Mouse (Mus musculus): Measurements from ENCODE around the gene Creb5.
"Not testable (repeated sequence)": the region's sequence is repeated elsewhere in the genome, so short reads cannot be mapped to it uniquely, and the experiment has no call there.

The Creb5 gene

GRCm38 (mm10) chr6:53319543-53320325 is 32.7 kb downstream of the Creb5 start:
- no peak for DNase-seq (ENCODE audit: low read depth in 1 of 2, low spot score in 2 of 2)

- no peak for DNase-seq (ENCODE audit: low read depth in 1 of 2, low spot score in 2 of 2)
Observed at GRCm38 (mm10) chr6:53337398-53337797, 50.3 kb downstream of the Creb5 start.

- no peak for DNase-seq (ENCODE audit: low read depth in 1 of 2, low spot score in 2 of 2)
Observed at GRCm38 (mm10) chr6:53352311-53352960, 65.4 kb downstream of the Creb5 start.

GRCm38 (mm10) chr6:53356328-53356727 is 69.3 kb downstream of the Creb5 start:
- DNase-seq (ENCODE audit: low read depth in 1 of 2, low spot score in 2 of 2): no peak

- no peak for DNase-seq (ENCODE audit: low read depth in 1 of 2, low spot score in 2 of 2)
Observed at GRCm38 (mm10) chr6:53363535-53363934, 76.5 kb downstream of the Creb5 start.

GRCm38 (mm10) chr6:53363981-53364391 is 76.9 kb downstream of the Creb5 start:
- no peak for DNase-seq (ENCODE audit: low read depth in 1 of 2, low spot score in 2 of 2)

GRCm38 (mm10) chr6:53369147-53369546 is 82.1 kb downstream of the Creb5 start:
- no peak for DNase-seq (ENCODE audit: low read depth in 1 of 2, low spot score in 2 of 2)

GRCm38 (mm10) chr6:53369928-53370327 is 82.9 kb downstream of the Creb5 start:
- DNase-seq (ENCODE audit: low read depth in 1 of 2, low spot score in 2 of 2): peak; percentile 48 to 54

GRCm38 (mm10) chr6:53371962-53372361 is 84.9 kb downstream of the Creb5 start:
- no peak for DNase-seq (ENCODE audit: low read depth in 1 of 2, low spot score in 2 of 2)

- no peak for DNase-seq (ENCODE audit: low read depth in 1 of 2, low spot score in 2 of 2)
Observed at GRCm38 (mm10) chr6:53374315-53374941, 87.4 kb downstream of the Creb5 start.

GRCm38 (mm10) chr6:53389277-53389676 is 102.2 kb downstream of the Creb5 start:
- no peak for DNase-seq (ENCODE audit: low read depth in 1 of 2, low spot score in 2 of 2)

- DNase-seq (ENCODE audit: low read depth in 1 of 2, low spot score in 2 of 2): peak in 1 of 2 experiments; percentile 3
Observed at GRCm38 (mm10) chr6:53390413-53390812, 103.3 kb downstream of the Creb5 start.

GRCm38 (mm10) chr6:53394026-53394425 is 107.0 kb downstream of the Creb5 start:
- DNase-seq (ENCODE audit: low read depth in 1 of 2, low spot score in 2 of 2): no peak

GRCm38 (mm10) chr6:53395208-53395607 is 108.1 kb downstream of the Creb5 start:
- no peak for DNase-seq (ENCODE audit: low read depth in 1 of 2, low spot score in 2 of 2)

GRCm38 (mm10) chr6:53396421-53396820 is 109.4 kb downstream of the Creb5 start:
- no peak for DNase-seq (ENCODE audit: low read depth in 1 of 2, low spot score in 2 of 2)

GRCm38 (mm10) chr6:53397797-53398196 is 110.7 kb downstream of the Creb5 start:
- DNase-seq (ENCODE audit: low read depth in 1 of 2, low spot score in 2 of 2): no peak

GRCm38 (mm10) chr6:53398297-53399140 is 111.4 kb downstream of the Creb5 start:
- DNase-seq (ENCODE audit: low read depth in 1 of 2, low spot score in 2 of 2): no peak

GRCm38 (mm10) chr6:53401364-53401763 is 114.3 kb downstream of the Creb5 start:
- no peak for DNase-seq (ENCODE audit: low read depth in 1 of 2, low spot score in 2 of 2)

- not testable (repeated sequence) for DNase-seq (ENCODE audit: low read depth in 1 of 2, low spot score in 2 of 2)
Observed at GRCm38 (mm10) chr6:53402551-53402950, 115.5 kb downstream of the Creb5 start.

GRCm38 (mm10) chr6:53409183-53409582 is 122.1 kb downstream of the Creb5 start:
- no peak for DNase-seq (ENCODE audit: low read depth in 1 of 2, low spot score in 2 of 2)

- DNase-seq (ENCODE audit: low read depth in 1 of 2, low spot score in 2 of 2): no peak
Observed at GRCm38 (mm10) chr6:53421345-53421744, 134.3 kb downstream of the Creb5 start.

All from monocyte, adult 2 months (primary cell).